Mouse (Mus musculus) G1E (cell line): ENCODE data around the gene Exd1. TPM values are rescaled to one million over a fixed set of nuclear protein-coding genes. Genes with fewer than 3 reads are reported as not detected.

Experiments used
- ATAC-seq: 2 replicates; pipeline ENCODE4 v1.8.0; 2016; ENCODE audit warnings: mild to moderate bottlenecking; ENCODE audit not compliant: insufficient number of reproducible peaks, poor library complexity, low FRiP score, severe bottlenecking; ENCODE audit errors: extremely low read depth
- DNase-seq: peaks from one replicate; pipeline ENCODE4 v3.0.0; 2012; ENCODE audit warnings: low spot score
- H3K27me3 ChIP-seq: 2 replicates; pipeline ENCODE4 v1.6.1; 2012; ENCODE audit warnings: mild to moderate bottlenecking, low read length, inconsistent platforms; ENCODE audit not compliant: insufficient read depth
- H3K36me3 ChIP-seq: replicated peaks from 2 replicates; pipeline ENCODE3; 2012; ENCODE audit warnings: mild to moderate bottlenecking, inconsistent platforms
- H3K4me1 ChIP-seq: 2 replicates; pipeline ENCODE4 v1.6.1; 2012; ENCODE audit warnings: low read depth, low read length, inconsistent platforms, mixed read lengths; ENCODE audit not compliant: insufficient read depth
- H3K4me3 ChIP-seq: 2 replicates; pipeline ENCODE4 v1.5.1; 2012; ENCODE audit warnings: low read depth, mild to moderate bottlenecking, inconsistent platforms, low read length, moderate library complexity, mixed read lengths
- H3K9me3 ChIP-seq: replicated peaks from 2 replicates; pipeline ENCODE4 v1.6.1; 2012; ENCODE audit warnings: inconsistent platforms
- CTCF ChIP-seq: IDR thresholded peaks from 2 replicates; pipeline ENCODE4 v1.5.1; 2012; ENCODE audit warnings: low read depth, low read length, inconsistent platforms, mixed read lengths
- GATA1 ChIP-seq: IDR thresholded peaks from 2 replicates; pipeline ENCODE4 v1.6.1; 2012; ENCODE audit warnings: borderline replicate concordance, low read length, inconsistent platforms, mixed read lengths
- GATA2 ChIP-seq: IDR thresholded peaks from 2 replicates; pipeline ENCODE4 v1.6.1; 2012; ENCODE audit warnings: low read depth, low read length, inconsistent platforms, borderline replicate concordance
- POLR2AphosphoS5 ChIP-seq: IDR thresholded peaks from 2 replicates; pipeline ENCODE4 v1.6.1; 2012; ENCODE audit warnings: low read depth, low read length, inconsistent platforms; ENCODE audit not compliant: insufficient replicate concordance
- TAL1 ChIP-seq: conservative IDR thresholded peaks from 2 replicates; pipeline ENCODE4 v1.6.1; 2012; ENCODE audit warnings: low read depth, low read length, inconsistent platforms, mixed read lengths
- polyA plus RNA-seq: library from polyadenylated mRNA; stranded (reverse); fragments of >175 nt; gene quantifications from 2 replicates; pipeline ENCODE4 v1.2.3, GENCODE M21; 2012
- total RNA-seq, 2 experiments: library from RNA; stranded (forward) in 1 of 2; stranded (reverse) in 1 of 2; fragments of 200-1000 nt in 1 of 2; fragments of >200 nt in 1 of 2; fragmentation: Nextera tagmentation in 1 of 2; gene quantifications; 2 replicates each; pipeline ENCODE4 v1.2.3; 2014 to 2017

The Exd1 gene
- total RNA-seq (2014; fragmentation: Nextera tagmentation) = 2.3 and 4.6 TPM in 2 replicates
- 1.4 and 2.2 TPM in 2 replicates for total RNA-seq (2017)
- 0.21 and 0.23 TPM in 2 replicates for polyA plus RNA-seq

- DNase-seq (peak; percentile 96), ATAC-seq (peak; percentile 84)
- TF ChIP-seq POLR2AphosphoS5 = no peak
- no peak for TF ChIP-seq GATA2
- TF ChIP-seq GATA1 = no peak
- TF ChIP-seq CTCF = no peak
- TF ChIP-seq TAL1 = no peak
- peaks cover 9% of the 10 kb centered on the region for H3K36me3 ChIP-seq
- no peaks in the 10 kb centered on the region for H3K27me3 ChIP-seq
- H3K9me3 ChIP-seq = no peaks in the 10 kb centered on the region
- H3K4me3 ChIP-seq = peak within 1 kb of the TSS; percentile 83
- H3K4me1 ChIP-seq = peaks cover 39% of the 10 kb centered on the region
Measured at GRCm38 (mm10) chr2:119547522-119548370, at the start of gene Exd1, which contains the start of gene Chp1. Exd1 (minus strand) TSS chr2:119547627. Chp1 (plus strand) TSS chr2:119547697.

DNA sequence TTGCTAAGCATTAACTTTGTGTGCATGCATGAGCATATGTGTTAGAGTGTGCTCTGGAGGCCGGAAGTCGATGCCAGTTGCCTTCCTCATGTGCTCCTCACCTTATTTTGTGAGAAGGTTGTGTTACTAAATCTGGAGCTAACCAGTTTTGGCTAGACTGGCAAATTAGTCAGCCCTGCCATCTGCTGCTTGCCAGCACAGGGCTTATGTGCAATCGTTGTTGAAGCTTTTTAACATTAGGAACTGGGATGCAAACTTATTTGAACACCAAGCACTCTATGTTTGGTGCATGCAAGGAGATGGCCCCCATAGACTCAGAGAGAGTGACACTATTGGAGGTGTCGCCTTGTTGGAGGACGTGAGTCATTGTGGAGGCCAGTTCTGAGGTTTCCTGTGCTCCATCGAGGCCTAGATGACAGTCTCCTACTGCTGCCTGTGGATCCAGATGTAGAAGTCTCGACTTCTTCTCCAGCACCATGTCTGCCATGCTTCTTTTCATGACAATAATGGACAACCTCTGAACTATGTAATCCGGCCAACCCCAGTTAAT is 49.4 kb upstream of the Exd1 start:
- Histone ChIP-seq H3K27me3 (no peaks in the 10 kb centered on the region), H3K36me3 (peaks cover 49% of the 10 kb centered on the region), H3K4me3 (no peak overlapping the region), H3K9me3 (no peaks in the 10 kb centered on the region), H3K4me1 (peaks cover 37% of the 10 kb centered on the region)
- DNase-seq = no peak
- no peak for TF ChIP-seq POLR2AphosphoS5
- TF ChIP-seq GATA2 = no peak
- TF ChIP-seq TAL1 = no peak
- TF ChIP-seq CTCF = no peak
- TF ChIP-seq GATA1 = no peak
- no peak for ATAC-seq

GRCm38 (mm10) chr2:119595308-119595707 is 47.9 kb upstream of the Exd1 start:
- no peaks in the 10 kb centered on the region for H3K9me3 ChIP-seq
- peaks cover 37% of the 10 kb centered on the region for H3K36me3 ChIP-seq
- H3K27me3 ChIP-seq = no peaks in the 10 kb centered on the region
- no peak for ATAC-seq
- TF ChIP-seq GATA2 (no peak), TAL1 (no peak), CTCF (no peak), GATA1 (no peak), POLR2AphosphoS5 (no peak)
- DNase-seq = no peak
- peak overlapping the region; percentile 99 for H3K4me3 ChIP-seq
- H3K4me1 ChIP-seq = peaks cover 30% of the 10 kb centered on the region

DNA sequence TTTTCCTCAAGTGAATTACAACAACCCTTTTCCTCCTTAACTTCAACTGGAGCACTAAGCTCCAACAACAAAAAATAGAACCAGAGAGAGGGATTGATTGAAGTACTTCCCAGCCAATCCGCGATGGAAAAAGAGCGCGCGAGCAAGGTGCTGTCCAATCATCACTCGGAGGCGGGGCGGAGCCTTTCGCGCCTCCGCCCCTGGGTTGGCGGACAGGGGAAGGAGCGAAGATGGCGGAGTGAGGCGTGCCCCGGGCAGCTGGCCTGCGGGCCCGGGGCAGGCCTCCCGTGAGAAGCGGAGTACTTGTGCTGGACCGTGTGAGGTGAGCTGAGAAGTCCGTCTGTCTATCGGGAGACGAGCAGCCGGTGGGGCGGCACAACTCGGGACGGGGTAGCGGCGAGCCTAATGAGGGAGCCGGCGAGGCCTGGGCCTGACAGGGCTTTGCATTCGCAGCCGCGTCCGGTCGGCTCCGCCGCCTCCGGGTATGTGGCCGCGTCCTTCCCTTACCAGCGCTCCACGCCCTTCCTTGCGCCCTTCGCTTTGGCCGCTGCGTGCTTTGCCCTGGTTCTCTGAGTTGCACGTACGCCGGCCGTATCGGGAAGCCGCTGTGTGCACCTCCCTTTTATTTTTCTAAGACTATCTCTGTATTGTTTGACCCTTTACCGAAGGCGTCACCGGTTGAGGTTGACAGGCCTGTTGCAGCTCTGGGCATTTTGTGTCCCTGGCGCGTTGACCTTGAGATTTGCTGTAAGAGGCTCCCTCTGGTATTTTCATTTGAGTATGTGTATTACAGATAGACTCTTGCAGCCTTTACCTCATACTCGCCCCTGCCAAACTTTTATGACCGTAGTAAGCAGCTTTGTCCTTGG is 46.9 kb upstream of the Exd1 start:
- TF ChIP-seq GATA2 (no peak), CTCF (no peak), POLR2AphosphoS5 (no peak), TAL1 (no peak), GATA1 (no peak)
- DNase-seq (peak; percentile 84), ATAC-seq (peak; percentile 98)
- peak overlapping the region; percentile 99 for H3K4me3 ChIP-seq
- H3K36me3 ChIP-seq = peaks cover 30% of the 10 kb centered on the region
- H3K9me3 ChIP-seq = no peaks in the 10 kb centered on the region
- peaks cover 25% of the 10 kb centered on the region for H3K4me1 ChIP-seq
- no peaks in the 10 kb centered on the region for H3K27me3 ChIP-seq

- no peak for TF ChIP-seq TAL1
- TF ChIP-seq GATA2 = no peak
- TF ChIP-seq POLR2AphosphoS5 = no peak
- TF ChIP-seq GATA1 = no peak
- no peak for TF ChIP-seq CTCF
- Histone ChIP-seq H3K27me3 (no peaks in the 10 kb centered on the region), H3K4me3 (peak overlapping the region; percentile 99; the same call in 1 of the 2 replicates), H3K4me1 (peaks cover 24% of the 10 kb centered on the region), H3K36me3 (peaks cover 24% of the 10 kb centered on the region), H3K9me3 (peaks cover under 1% of the 10 kb centered on the region; the same call in 1 of the 2 replicates)
- DNase-seq = no peak
- ATAC-seq = no peak
Measured at GRCm38 (mm10) chr2:119593765-119594112, 46.3 kb upstream of the Exd1 start.
